Mouse (Mus musculus): ENCODE measurements around the gene Dna2. TPM values are rescaled to one million over a fixed set of nuclear protein-coding genes. Genes with fewer than 3 reads are reported as not detected.
"Not testable (repeated sequence)": the region's sequence is repeated elsewhere in the genome, so short reads cannot be mapped to it uniquely, and the experiment has no call there.

The Dna2 gene
- total RNA-seq (2022): 1 to 10 TPM in 2 of 4 experiments, under 1 TPM in 2; 0.58 to 1.4 (median 1.0) TPM

DNA sequence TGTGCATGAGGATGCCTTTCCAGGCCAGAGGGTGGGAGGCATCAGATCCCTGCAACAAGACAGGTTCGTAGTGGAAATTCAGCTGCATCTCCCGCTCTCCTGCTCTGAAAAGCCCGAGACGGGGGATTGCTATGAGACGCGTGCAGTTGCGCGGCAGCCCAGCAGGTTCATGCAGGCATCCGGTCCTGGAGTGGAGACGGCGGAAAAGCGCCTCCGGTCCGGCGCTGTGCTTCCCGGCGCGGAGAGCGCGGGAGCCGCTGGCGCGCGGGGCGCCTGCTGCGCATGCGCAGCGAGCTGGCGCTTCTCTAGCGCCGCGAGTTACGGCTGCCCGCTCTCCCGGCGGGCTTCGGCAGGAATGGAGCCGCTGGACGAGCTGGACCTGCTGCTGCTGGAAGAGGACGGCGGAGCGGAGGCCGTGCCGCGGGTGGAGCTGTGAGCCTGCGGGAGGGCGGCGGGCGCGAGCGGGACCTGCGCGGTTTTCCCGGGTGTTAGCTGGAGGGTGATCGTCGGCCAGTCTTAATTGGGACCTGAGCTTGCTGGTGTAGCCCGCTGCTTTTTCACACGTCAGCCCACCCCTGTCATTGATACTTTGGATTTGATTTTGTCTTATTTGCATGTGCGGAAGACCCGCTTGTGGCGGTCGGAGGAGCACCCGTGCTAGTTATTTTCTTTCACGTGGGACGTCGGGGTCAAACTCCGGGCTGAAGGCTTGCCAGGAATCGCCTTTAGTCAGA, at the start of gene Dna2:
TSS of gene Dna2 (plus strand) at position 289 of the 734 bp plus-strand sequence.
- DNase-seq: peak; percentile 60

DNA sequence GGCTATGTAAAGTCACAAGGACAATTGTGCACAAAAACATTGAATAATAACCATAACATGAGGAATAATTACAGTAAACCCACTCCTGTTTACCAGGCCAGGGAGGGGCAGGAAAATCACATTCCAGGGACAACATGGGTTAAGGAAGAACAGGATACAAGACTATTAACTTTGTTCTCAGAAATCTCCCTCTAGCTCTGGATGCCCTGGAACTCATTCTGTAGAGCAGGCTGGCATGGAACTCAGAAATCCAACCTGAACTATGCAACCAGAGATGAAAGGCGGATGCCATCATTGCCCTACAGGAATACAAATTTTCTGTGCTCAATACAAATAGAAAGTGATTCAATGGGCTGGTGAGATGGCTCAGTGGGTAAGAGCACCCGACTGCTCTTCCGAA, 49.4 kb upstream of the Dna2 start:
- no peak for DNase-seq

DNA sequence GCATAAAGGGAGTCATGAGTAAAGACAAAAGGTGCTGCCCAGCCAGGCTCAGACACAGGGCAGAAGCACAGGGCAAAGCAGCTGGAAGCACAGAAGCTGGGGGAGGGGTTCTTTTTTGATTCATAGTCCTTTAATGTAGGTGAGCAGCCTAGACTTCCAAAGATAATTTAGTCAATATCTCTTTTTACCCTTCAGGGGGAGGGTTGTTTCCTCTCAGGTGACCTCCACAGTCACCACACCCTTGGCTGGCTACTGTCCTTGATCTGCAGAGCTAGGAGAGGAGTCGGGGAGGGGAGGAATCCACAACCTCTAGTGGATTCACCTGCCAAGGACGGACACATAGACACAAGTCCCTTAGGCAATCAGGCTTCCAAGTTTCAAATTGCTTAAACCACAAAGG, 48.8 kb upstream of the Dna2 start:
- DNase-seq: no peak

DNA sequence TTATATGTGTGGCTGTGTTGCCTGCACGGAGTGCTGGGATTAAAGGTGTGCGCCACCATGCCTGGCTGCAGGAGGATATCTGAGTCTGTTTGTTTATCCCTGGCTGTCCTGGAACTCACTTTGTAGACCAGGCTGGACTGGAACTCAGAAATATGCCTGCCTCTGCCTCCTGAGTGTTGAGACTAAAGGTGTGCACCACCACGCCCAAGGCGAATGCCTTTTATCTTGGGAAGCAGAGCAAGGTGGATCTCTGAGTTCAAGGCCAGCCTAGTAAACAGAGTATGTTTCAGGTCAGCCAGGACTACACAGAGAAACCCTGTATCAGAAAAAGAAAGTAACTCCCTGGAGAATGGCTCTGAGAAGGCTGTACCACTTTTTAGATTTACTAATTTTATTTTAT, 46.7 kb upstream of the Dna2 start:
- no peak for DNase-seq

DNA sequence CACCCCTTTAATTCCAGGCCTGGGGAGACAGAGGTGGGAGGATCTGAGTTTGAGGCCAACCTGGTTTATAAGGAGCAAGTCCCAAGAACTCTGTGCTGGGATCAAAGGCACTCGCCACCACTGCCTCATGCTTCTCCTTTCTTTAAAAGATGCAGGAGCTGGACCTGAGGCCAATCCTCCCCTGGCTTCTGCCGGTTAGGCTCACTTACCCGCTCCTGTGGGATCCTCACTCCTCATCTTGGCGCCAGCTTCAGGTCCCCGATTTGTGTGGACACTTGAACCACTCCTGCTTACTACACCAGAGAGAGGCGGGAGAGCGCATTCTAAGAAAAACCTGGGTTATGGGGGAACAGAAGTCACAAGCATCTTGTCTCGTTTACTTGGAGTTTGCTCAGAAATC, 45.0 kb upstream of the Dna2 start:
- no peak for DNase-seq

DNA sequence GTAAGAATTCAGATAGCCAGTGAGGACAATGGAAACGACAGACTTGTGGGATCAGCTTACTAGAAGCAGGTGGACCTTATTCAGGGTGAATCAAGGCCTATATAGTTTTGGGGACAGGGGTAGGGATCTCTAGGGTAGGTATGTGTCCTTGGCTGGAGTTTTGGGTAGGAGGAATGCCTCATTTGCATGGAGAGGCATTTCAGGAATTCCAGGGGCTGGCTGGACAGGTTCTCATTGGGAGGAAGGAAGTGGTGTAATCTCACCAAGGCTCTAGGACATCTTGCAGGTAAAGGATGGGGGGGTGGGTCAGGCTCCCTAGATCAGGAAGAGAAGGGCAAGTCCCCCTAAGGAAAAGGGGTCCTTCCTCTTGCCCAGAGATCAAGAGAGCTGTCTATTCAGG, 44.0 kb upstream of the Dna2 start:
- no peak for DNase-seq

DNA sequence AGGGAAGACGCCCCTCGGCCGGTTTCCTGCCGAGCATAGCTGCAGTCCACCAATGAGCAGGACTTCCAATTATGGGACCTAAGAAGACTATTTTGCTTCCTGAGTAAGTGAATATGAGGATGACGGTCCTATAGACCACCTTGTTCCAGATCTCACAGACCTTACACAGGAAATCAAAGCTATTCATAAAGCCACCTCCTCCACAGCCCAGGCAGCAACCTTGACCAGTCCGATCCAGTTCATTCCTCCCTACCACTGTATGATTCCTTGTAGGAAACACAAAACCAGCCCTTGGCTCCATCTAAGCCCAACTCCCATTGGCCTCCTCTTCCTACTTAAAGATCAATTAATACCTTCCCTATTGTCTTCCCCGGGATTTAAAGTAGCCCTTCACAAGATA, 40.5 kb upstream of the Dna2 start:
- no peak for DNase-seq

DNA sequence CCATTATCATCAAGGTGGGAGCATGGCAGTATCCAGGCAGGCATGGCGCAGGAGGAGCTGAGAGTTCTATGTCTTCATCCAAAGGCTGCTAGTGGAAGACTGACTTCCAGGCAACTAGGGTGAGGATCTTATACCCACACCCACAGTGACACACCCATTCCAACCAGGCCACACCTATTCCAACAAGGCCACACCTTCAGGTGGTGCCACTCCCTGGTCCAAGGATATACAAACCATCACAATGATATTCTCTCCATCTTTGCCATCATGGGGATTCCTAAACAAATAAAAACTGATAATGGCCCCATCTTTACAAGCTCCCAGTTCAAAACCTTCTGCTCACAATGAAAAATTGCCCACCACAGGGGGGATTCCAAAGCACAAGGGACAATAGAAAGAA, 37.9 kb upstream of the Dna2 start, which contains the start of gene Tet1:
TSS of gene Tet1 (minus strand) at position 101 of the 400 bp plus-strand sequence.
- not testable (repeated sequence) for DNase-seq

DNA sequence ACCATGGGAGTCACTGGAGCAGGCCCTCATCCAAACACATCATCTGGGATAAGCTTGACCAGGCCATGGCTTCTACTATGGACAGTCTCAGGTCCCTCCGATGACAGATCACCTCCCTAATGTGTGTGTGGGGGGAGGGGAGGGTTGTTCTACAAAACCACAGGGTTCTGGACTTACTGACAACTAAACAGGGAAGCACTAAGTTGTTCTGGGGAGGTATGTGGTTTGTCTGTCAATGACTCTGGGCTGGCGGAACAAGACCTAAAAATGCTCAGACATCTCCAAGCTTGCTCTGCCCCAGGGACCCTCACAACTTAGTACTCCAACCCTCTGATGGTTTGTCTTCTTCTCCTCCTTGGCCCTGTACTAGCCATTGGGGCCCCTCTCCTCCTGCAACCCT, 35.7 kb upstream of the Dna2 start:
- no peak for DNase-seq

DNA sequence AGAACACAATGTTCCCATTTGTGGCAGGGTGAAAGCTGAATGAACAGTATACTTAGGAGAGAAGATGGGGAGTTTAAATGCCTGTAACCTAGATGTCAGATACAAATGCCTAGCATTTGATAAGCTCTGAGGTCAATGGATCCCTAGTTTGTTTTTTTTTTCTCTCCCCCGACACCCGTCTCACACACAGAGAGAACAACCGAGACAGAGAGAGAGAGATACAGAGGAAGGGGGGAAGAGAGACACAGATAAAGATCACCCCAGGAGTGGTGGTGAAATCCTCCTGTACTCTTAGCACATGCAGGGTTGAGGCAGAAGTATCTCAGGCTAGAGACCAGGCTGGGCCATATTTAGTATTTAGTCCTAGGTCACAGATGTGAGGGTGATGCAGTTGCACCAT, 27.8 kb upstream of the Dna2 start:
- no peak for DNase-seq

DNA sequence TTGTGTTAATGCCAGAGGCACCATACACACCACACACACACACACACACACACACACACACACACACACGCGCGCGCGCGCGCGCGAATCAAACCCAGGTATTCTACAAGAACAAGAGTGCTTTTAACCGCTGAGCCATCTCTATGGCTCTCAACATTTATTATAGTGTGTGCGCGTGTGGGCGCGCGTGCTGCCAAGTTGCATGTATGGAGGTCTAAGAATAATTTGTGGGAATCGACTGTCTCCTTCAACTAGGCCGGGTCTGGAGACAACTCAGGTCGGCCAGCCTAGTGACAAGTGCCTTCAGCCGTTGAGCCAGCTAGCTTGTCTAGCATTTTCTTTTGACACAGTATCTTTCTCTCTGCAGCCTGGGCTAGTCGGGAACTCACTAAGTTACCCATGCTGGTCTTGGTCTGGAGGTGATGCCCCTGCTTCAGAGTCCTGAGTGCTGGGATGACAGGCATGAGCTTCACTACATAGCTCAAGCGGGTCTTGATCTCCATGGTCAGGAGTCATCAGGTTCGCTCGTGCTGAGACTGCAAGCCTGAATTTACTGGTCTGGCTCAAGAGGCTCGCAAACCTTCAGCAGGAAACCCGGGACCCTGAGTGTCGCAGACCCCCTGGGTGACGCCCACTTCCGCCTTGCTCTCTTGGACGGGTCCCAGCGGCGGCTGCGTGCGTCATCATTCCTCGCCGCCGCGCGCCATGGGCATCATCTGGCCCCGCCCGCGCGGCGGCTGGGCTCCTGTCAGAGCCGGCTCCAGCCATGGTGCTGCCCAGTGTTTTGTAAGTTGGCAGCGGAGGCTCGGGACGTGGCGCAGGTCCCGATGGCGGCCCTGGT, 26.7 kb upstream of the Dna2 start, which contains the start of gene Slc25a16:
TSS of gene Slc25a16 (plus strand) at position 709 of the 841 bp plus-strand sequence.
- DNase-seq: peak; percentile 87

DNA sequence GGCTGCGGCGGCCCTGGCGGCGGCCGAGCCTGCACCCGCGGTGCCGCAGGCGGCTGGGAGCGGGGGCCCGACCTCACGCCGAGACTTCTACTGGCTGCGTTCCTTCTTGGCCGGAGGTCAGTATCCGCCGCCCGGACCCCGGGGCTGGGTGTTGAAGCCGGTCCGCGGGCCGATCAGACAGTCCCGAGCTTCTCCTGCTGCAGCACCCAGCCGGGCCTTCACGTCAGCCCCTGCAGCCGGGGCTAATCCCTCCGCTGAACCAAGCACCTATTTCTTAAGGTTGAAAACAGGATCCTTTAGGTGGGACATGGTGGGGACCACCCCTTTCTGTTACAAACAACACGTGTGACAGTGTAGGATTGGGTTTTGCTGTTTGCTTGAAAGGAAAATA, 26.1 kb upstream of the Dna2 start:
- no peak for DNase-seq

DNA sequence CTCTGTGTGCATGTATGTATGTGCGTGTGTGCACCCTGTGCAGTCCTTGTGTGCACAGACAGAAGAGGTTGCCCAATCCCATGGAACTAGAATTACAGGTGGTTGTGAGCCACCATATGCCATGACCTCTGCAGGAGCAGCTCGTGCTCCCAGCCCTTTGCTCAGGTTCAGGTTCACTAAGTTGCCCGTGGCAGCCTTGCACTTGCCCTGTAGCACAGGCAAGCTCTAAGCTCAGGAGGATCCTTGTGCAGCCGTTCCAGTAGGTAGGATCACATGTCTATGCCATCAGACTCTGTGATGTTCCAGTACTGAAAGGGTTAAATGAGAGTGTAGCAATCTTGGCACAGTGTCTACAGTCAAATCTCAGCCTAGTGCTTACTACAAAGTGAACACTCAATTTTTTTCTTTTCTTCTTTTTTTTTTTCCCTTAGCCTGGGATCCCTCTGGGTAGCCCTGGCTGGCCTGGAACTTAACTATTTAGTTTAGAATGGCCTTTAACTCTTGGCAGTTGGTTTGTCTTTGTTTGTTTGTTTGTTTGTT, 22.7 kb upstream of the Dna2 start:
- no peak for DNase-seq

DNA sequence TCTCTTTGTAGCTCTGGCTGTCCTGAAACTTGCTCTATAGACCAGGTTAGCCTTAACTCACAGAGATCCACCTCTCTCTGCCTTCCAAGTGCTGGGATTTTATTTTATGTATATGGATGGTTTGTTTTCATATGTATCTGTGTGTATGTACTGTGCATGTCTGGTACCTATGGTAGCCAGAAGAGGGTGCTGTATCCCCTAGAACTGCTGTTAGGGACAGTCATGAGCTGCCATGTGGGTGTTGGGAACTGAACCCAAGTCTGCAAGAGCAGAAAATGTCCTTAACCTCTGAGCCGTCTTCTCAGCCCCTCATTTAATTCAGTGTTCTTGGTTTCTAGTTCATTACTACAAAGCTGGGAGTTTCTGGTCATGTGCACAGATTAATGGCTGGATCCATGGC, 14.4 kb upstream of the Dna2 start:
- DNase-seq: no peak

DNA sequence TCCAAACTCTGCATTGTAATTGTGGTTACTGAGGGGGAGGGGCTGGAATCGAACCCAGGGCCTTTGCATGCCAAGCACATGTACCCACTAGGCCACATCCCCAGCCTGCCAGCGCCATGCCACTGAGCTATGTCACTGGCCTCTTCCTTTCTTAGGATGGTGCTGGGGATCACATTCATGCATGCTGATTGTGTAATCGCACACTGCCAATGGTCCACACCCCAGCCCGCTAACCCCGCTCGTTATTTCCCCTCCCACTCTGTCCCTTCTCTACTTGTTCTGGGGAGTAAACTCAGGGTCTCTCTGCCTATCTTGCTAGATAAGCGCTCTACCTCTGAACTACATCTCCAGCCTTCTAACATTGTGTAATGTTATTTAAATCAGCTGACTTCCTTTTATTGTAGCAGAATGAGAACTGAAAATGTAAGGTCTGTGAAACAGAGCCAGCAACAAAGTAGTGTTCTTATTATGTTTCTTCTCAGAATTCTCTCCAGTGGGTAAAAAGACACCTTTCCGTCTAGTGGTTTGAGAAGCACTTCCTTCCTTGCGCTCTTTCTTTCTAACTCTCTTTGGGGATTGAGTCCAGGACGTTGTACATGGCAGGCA, 1.7 kb upstream of the Dna2 start:
- DNase-seq: no peak

DNA sequence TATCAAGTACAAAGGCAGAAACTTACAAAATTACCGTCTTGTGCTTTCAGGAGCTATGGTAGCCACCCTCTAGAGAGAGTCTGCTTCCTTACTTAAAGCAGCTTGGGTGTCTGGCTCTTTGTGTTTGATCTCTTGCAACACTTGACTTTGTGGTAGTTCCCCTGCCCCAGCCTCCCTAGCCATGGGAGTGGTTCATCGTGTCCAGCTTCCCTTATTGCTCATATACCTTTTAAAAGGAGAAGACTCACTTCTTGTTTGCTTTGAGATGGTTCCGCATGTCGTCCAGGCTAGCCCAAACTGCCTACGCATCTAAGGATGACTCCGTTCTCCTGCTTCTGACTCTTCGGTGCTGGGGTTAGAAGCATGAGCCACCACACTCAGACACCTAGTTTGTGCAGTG, 1.7 kb downstream of the Dna2 start:
- DNase-seq: no peak

DNA sequence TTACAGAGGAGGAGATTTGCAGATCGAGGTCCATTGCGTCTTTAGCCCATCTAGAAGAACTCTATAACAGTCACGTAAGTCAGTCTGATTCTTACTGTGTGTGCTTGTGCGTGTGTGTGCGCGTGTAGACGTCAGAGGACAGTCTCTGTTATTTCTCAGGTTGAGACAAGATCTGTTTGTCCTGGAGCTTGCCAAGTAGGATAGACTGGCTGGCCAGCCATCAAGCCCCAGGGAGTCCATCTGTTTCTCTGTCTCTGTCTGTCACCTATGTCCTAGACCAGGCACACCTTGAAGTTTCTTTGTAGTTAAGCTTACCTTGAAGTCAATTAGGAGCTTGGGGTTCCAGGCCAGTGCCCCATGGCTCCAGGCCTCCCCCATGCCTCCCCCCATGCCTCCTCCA, 17.1 kb downstream of the Dna2 start:
- no peak for DNase-seq

DNA sequence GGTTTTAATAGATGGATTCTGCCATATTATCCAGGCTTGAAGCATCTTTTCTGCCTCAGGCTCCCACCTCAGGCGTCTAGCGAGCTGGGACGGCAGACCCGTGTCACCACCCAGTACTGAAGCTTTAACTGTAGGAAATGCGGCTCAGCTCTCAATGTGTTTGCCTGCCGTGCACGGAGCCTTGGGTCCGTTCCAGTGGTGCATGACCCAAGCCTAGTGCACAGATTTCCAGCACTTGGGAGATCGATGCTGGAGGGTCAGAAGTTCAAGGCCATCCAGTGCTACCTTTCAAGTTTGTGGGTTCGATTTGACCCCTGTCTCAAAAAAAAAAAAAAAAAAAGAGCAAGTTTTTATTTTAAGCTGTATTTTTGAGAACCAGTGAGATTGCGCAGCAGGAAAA, 19.0 kb downstream of the Dna2 start:
- DNase-seq: no peak

DNA sequence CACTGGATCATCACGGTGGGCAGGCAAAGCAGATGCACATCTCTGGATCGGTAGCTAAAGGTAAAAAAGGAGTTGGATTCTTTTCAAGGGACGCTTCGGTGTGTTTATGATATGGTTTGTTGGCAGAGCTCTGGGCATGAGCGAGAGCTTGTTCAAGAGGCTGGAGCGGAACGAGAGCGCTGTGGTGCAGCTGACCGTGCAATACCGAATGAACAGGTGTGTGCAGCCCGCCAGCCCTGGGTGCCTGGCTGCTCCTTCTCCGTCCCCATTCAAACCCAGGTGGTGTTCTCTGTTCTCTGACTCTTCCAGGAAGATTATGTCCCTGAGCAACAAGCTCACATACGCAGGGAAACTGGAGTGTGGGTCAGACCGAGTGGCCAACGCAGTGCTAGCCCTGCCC, 19.5 kb downstream of the Dna2 start:
- DNase-seq: no peak

DNA sequence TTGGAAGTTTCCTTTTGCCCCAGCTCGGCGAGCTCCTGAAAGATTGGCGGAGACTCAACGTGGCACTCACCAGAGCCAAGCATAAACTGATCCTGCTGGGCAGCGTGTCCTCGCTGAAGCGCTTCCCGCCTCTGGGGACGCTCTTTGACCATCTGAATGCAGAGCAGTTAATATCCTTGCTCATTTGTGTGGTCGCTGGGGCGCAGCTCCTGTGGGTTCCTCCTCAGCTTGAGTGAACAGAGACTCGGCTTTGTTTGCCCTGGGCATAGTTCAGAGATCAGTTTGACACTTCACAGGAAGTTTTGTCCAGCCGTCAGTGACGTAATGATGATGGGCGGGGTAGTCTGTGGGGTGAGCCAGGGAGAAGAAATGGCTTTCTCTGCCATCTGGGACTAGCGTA, 25.0 kb downstream of the Dna2 start:
- DNase-seq: no peak

DNA sequence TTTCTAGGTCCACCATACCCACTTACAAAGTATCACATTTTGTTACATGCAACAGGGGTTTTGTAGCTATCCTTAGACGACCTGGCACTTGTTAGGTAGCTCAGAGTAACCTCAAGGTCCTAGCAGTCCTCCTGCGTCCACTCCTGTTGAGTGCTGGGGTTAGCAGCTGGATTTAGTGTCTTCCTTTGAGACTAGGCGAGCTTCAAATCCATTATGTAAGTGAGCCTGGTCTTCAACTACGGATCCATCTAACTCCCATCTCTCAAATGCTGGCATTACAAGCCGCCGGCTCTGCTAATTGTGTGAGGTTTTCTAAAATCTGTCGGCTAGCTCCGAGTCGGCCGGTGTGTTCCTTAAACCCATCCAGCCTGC, 32.8 kb downstream of the Dna2 start:
- DNase-seq: no peak

DNA sequence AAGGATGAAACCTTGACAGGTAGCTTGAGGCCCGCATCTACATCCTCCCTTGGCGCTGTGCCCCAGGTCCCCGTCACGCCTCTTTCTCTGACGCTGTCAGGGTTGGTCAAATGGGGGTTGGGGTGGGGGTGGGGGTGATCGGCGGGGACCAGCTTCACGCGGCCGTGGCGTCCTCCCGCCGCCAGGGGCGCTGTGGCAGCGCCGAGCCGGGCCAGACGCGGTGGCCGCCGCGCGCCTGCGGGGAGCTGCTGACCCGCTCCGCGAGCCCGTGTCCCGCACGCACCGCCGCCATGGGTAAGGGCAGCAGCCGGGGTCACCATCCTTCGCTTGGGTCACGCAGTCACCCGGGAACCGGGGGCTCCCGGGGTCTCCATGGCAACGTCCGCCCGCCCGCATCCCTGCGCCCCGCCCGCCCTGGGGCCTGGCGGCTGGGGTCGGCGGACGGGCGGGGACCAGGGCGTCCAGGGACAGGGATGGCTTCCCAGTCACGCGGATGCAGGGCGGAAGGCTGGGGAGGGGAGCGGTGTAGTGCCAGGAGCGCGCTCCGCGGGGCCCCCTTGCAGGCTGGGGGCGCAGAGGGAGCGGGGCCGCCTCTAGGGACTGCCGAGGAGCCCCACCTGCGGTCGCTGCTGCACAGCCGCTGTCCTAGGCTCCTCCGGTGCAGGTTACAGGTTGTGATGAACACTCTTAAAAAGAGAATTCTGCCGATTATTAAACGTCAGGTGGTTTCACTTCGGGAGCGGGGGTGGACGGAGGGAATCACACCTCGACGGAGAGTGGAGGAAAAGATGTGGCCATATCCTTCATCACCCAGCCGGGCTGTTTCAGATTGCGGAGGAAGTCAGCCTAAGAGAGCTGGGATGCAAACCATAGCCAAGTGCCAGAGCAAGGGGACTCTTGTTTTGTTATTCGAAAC, 33.5 kb downstream of the Dna2 start, which contains the start of gene Rufy2:
TSS of gene Rufy2 (plus strand) at position 185 of the 916 bp plus-strand sequence.
- DNase-seq: peak; percentile 69
